Mouse (Mus musculus) neural tube, embryonic 14.5 days (tissue): ENCODE results near the gene Babam1. TPM values are rescaled to one million over a fixed set of nuclear protein-coding genes. Genes with fewer than 3 reads are reported as not detected.

Source experiments
- polyA plus RNA-seq: library from polyadenylated mRNA; unstranded; fragments of >200 nt; fragmentation: Nextera tagmentation; extraction: Ambion mirVana; gene quantifications from 2 replicates; pipeline ENCODE4 v1.2.1, GENCODE M21; 2014

Babam1 gene
- polyA plus RNA-seq, 1 experiment from 2014 or later: 96.5 TPM

Other genes with a start within 250 kb of the Babam1 start
- gene Myo9b, start 124.1 kb upstream of the Babam1 start, polyA plus RNA-seq: 16.0 and 16.4 TPM in 2 replicates
- gene Haus8, start 123.9 kb upstream of the Babam1 start, polyA plus RNA-seq: 55.8 and 59.3 TPM in 2 replicates
- 115 and 130 TPM in 2 replicates for gene Use1, start 30.0 kb upstream of the Babam1 start, polyA plus RNA-seq
- 4.8 and 4.9 TPM in 2 replicates for gene Ocel1, start 25.6 kb upstream of the Babam1 start, polyA plus RNA-seq
- 22.3 and 32.8 TPM in 2 replicates for gene Nr2f6, start 14.9 kb upstream of the Babam1 start, polyA plus RNA-seq
- gene Ushbp1, start 1.1 kb upstream of the Babam1 start, polyA plus RNA-seq: 3.2 and 5.0 TPM in 2 replicates
- 1.9 and 2.7 TPM in 2 replicates for gene Ankle1, start 9.1 kb downstream of the Babam1 start, polyA plus RNA-seq
- 101 and 104 TPM in 2 replicates for gene Abhd8, start 66.8 kb downstream of the Babam1 start, polyA plus RNA-seq
- 186 and 189 TPM in 2 replicates for gene Mrpl34, start 68.1 kb downstream of the Babam1 start, polyA plus RNA-seq
- 236 and 251 TPM in 2 replicates for gene Dda1, start 72.3 kb downstream of the Babam1 start, polyA plus RNA-seq
- gene Ano8, start 89.1 kb downstream of the Babam1 start, polyA plus RNA-seq: 6.9 and 8.4 TPM in 2 replicates
- gene Gtpbp3, start 91.2 kb downstream of the Babam1 start, polyA plus RNA-seq: 5.5 and 5.9 TPM in 2 replicates
- 5.4 and 9.8 TPM in 2 replicates for gene Plvap, start 114.9 kb downstream of the Babam1 start, polyA plus RNA-seq
- 0.14 TPM in 1 of 2 replicates, not detected in the other for gene Ccdc194, start 128.8 kb downstream of the Babam1 start, polyA plus RNA-seq
- gene Bst2, start 140.6 kb downstream of the Babam1 start, polyA plus RNA-seq: 0.27 and 6.0 TPM in 2 replicates
- 69.0 and 70.6 TPM in 2 replicates for gene Mvb12a, start 146.1 kb downstream of the Babam1 start, polyA plus RNA-seq
- gene Tmem221, start 162.0 kb downstream of the Babam1 start, polyA plus RNA-seq: not detected in 2 replicates
- gene Nxnl1, start 169.7 kb downstream of the Babam1 start, polyA plus RNA-seq: not detected in 2 replicates
- gene Slc27a1, start 172.0 kb downstream of the Babam1 start, polyA plus RNA-seq: 61.0 and 70.0 TPM in 2 replicates
- gene Pgls, start 195.3 kb downstream of the Babam1 start, polyA plus RNA-seq: 239 and 259 TPM in 2 replicates
- gene Fam129c, start 200.8 kb downstream of the Babam1 start, polyA plus RNA-seq: 7.5 and 9.3 TPM in 2 replicates
- 71.9 and 78.5 TPM in 2 replicates for gene Colgalt1, start 214.1 kb downstream of the Babam1 start, polyA plus RNA-seq